Mouse (Mus musculus) heart, embryonic 10.5 days (tissue): ENCODE data around the gene Tmem161b. TPM values are rescaled to one million over a fixed set of nuclear protein-coding genes. Genes with fewer than 3 reads are reported as not detected.

Source experiments
- DNase-seq: peaks from one replicate; pipeline ENCODE4 v3.0.0-alpha.2; 2017; ENCODE audit warnings: low spot score
- H3K27ac ChIP-seq: fragments of 300-500 bp; sonication (generic); 2 replicates; pipeline ENCODE4 v1.5.1; 2016; ENCODE audit warnings: mild to moderate bottlenecking
- H3K27me3 ChIP-seq: fragments of 300-500 bp; sonication (generic); 2 replicates; pipeline ENCODE4 v1.6.1; 2016; ENCODE audit warnings: mild to moderate bottlenecking; ENCODE audit not compliant: poor library complexity, insufficient read depth, severe bottlenecking
- H3K36me3 ChIP-seq: fragments of 300-500 bp; sonication (generic); 2 replicates; pipeline ENCODE4 v1.6.1; 2016; ENCODE audit warnings: mild to moderate bottlenecking, moderate library complexity
- H3K4me1 ChIP-seq: fragments of 300-500 bp; sonication (generic); 2 replicates; pipeline ENCODE4 v1.6.1; 2016; ENCODE audit warnings: mild to moderate bottlenecking
- H3K4me3 ChIP-seq: fragments of 300-500 bp; sonication (generic); 2 replicates; pipeline ENCODE4 v1.5.1; 2016; ENCODE audit warnings: mild to moderate bottlenecking, moderate library complexity
- H3K9me3 ChIP-seq: fragments of 300-500 bp; sonication (generic); 2 replicates; pipeline ENCODE4 v1.6.1; 2016; ENCODE audit warnings: mild to moderate bottlenecking, moderate library complexity
- WGBS: fragments of 180-500 bp; shearing (Covaris S2); methylation state at CpG from one replicate; pipeline ENCODE4 v1.1.7; 2016; 5-methylcytosine and 5-hydroxymethylcytosine counted together
- microRNA-seq: library from miRNA; unstranded; fragments of <30 nt; microRNA quantifications from one replicate; pipeline ENCODE4, GENCODE M21; 2017
- polyA plus RNA-seq: library from polyadenylated mRNA; unstranded; fragments of >200 nt; fragmentation: Nextera tagmentation; extraction: Ambion mirVana; gene quantifications from 2 replicates; pipeline ENCODE4 v1.2.1, GENCODE M21; 2016

Gene Tmem161b
- polyA plus RNA-seq, 1 experiment from 2014 or later = 13.1 TPM

- Histone ChIP-seq H3K27ac (no peak overlapping the region), H3K9me3 (no peaks in the 10 kb centered on the region), H3K4me3 (no peak overlapping the region), H3K36me3 (peaks cover 7% of the 10 kb centered on the region), H3K27me3 (no peaks in the 10 kb centered on the region), H3K4me1 (no peaks in the 10 kb centered on the region)
- WGBS = 92% methylated on average over 4 of the region's 4 CpGs
- no peak for DNase-seq
Observed at GRCm38 (mm10) chr13:84280352-84280751, 58.3 kb downstream of the Tmem161b start.

- H3K4me3 ChIP-seq = no peak overlapping the region
- no peak overlapping the region for H3K27ac ChIP-seq
- no peak for DNase-seq
- no peaks in the 10 kb centered on the region for H3K9me3 ChIP-seq
- H3K4me1 ChIP-seq = no peaks in the 10 kb centered on the region
- peaks cover 16% of the 10 kb centered on the region for H3K36me3 ChIP-seq
- H3K27me3 ChIP-seq = no peaks in the 10 kb centered on the region
Observed at GRCm38 (mm10) chr13:84282966-84283365, 60.9 kb downstream of the Tmem161b start.

GRCm38 (mm10) chr13:84284764-84285558 is 62.9 kb downstream of the Tmem161b start:
- Histone ChIP-seq H3K27me3 (no peaks in the 10 kb centered on the region), H3K4me3 (no peak overlapping the region), H3K9me3 (no peaks in the 10 kb centered on the region), H3K4me1 (no peaks in the 10 kb centered on the region), H3K27ac (no peak overlapping the region), H3K36me3 (peaks cover 16% of the 10 kb centered on the region)
- DNase-seq = no peak
- WGBS = 51% methylated on average over 7 of the region's 7 CpGs

DNA sequence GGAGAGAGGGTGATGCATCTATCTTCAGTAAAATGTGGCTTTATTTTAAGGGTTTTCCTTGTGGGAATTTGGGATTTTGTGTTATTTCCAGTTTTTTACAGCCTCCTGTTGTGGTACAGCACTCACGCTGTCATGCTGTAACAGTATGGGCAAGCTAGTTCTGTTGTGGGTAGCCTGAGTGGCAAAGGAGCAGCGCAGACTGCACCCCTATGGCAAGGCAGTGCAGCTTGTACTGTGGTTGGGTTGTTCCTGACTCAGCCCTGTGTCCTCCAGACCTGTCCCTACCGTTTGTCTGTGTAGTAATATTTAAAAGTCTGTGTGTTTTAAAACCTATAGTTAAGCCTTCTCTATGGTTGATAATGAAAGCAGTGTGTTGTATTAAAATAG is 63.5 kb downstream of the Tmem161b start:
- Histone ChIP-seq H3K4me3 (no peak overlapping the region), H3K27me3 (no peaks in the 10 kb centered on the region), H3K27ac (no peak overlapping the region), H3K36me3 (peaks cover 17% of the 10 kb centered on the region), H3K9me3 (no peaks in the 10 kb centered on the region), H3K4me1 (no peaks in the 10 kb centered on the region)
- WGBS = 85% methylated on average over 3 of the region's 3 CpGs
- no peak for DNase-seq

DNA sequence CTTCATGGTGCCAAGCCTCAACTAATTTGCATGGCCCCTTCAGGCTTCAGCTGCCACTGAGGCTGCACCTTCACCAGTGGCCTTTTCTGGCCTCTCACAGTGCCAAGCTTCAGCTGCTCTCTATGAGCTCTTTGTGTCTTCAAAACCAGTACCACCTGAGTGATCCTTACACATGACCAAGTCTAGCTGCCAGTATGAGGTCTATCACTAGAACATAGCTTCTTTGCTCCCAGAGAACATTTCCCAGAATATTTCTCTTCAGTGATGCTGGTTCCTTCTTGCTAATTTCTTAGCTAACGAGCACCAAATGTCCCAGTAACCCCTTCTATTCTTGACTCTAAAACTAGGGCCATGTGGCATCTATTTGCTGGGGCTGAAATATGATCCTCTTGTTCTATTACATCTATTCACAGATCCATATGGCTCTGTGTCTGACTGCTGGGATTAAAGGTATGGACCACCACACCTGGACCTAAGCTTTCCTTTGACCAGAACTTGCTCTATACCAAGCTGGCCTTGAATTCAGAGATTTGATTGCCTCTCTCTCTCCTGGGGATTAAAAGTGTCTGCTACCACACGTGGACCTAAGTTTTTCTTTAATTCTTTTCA is 77.5 kb downstream of the Tmem161b start:
- Histone ChIP-seq H3K4me3 (no peak overlapping the region), H3K4me1 (no peaks in the 10 kb centered on the region), H3K27ac (no peak overlapping the region), H3K9me3 (no peaks in the 10 kb centered on the region), H3K36me3 (peaks cover 24% of the 10 kb centered on the region), H3K27me3 (no peaks in the 10 kb centered on the region)
- 90% methylated on average over 2 of the region's 2 CpGs for WGBS
- no peak for DNase-seq

DNA sequence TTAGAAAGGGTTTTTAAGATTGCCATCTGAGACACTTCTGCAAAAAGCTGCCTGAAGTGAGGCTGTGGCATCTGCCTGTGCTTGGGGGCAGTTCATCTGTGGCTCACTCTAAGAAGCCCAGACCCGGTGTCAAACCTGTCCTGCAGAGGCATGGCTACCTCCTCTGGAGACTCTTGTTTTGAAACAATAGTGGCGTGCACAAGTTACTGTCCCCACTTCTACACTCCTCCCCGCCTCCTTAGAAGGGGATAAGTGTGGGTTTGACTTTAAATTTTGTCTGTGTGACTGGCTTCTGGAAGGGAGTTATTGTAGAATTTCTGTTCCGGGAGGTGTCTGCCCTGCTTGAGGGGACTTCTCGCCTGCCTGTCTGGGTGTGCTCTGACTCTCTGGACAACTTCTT is 121.2 kb downstream of the Tmem161b start:
- H3K4me3 ChIP-seq = no peak overlapping the region
- H3K27ac ChIP-seq = no peak overlapping the region
- no peak for DNase-seq
- H3K36me3 ChIP-seq = no peaks in the 10 kb centered on the region
- H3K27me3 ChIP-seq = peaks cover 55% of the 10 kb centered on the region
- H3K4me1 ChIP-seq = 0 out of 2 replicates have a peak, but pooled peaks cover 5% of the 10 kb centered on the region
- 10% methylated on average over 5 of the region's 5 CpGs for WGBS
- H3K9me3 ChIP-seq = no peaks in the 10 kb centered on the region

DNA sequence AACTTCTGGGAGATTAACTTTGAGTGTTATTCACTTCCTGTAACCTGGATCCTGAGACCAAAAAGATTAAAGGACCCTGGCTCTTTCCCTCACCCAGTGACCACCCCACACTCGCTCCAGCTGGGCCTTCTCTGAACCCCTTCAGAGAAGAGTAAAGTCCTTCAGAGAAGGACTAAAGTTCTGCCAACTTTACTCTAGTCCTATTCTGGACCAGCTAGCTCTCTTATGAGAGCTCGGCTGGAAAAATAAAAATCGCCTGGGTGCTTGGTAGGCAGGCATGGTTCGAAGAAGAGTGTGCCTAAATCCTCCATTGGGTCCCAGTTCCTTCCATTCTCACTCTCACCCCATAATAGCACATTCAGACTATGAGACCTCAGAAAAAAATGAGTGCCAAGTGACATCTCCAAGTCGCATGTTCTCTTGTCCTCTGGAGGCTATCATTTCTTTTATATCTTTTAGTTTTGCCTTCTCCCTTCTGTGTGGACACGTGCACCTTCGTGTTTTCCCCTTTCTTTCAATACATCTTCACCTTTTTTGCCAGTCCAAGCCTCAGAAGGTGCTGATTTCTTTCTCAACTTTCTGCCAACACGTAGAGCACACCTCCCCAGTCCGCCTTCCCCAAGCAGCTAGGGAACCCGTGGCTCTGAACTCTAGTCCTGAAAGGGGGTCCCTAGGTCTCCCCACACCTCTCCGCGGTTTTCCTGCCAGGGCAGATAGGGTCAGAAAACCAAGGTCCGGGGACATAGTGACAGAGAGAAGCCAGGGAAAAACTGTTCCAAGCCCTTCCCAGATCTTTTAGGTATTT is 121.8 kb downstream of the Tmem161b start:
- DNase-seq = no peak
- no peak overlapping the region for H3K4me3 ChIP-seq
- 5% methylated on average over 13 of the region's 13 CpGs for WGBS
- H3K27me3 ChIP-seq = peaks cover 55% of the 10 kb centered on the region
- no peaks in the 10 kb centered on the region for H3K9me3 ChIP-seq
- no peak overlapping the region for H3K27ac ChIP-seq
- H3K36me3 ChIP-seq = no peaks in the 10 kb centered on the region
- 0 out of 2 replicates have a peak, but pooled peaks cover 5% of the 10 kb centered on the region for H3K4me1 ChIP-seq

DNA sequence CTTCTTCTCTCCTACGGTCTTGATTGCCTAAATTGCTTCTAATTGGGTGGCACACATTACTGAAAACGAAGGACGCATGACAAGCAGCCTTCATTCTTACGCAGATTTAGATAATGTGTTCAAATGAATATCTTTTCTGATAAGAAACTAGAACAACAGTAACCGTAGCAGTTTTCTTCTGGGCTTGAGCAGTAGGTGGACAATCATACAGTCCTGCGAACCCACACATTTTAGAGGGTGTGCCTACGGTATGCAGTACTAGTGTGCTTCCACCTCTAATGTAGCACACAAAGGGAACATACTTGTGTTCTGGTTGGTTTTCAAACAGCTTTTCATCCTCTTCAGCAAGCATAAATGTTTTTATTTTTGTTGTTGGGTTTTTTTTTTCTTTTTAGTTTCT is 122.6 kb downstream of the Tmem161b start:
- no peak overlapping the region for H3K4me3 ChIP-seq
- H3K36me3 ChIP-seq = no peaks in the 10 kb centered on the region
- WGBS = 7% methylated on average over 7 of the region's 7 CpGs
- H3K27me3 ChIP-seq = peaks cover 55% of the 10 kb centered on the region
- 0 out of 2 replicates have a peak, but pooled peaks cover 5% of the 10 kb centered on the region for H3K4me1 ChIP-seq
- H3K9me3 ChIP-seq = no peaks in the 10 kb centered on the region
- no peak overlapping the region for H3K27ac ChIP-seq
- no peak for DNase-seq

DNA sequence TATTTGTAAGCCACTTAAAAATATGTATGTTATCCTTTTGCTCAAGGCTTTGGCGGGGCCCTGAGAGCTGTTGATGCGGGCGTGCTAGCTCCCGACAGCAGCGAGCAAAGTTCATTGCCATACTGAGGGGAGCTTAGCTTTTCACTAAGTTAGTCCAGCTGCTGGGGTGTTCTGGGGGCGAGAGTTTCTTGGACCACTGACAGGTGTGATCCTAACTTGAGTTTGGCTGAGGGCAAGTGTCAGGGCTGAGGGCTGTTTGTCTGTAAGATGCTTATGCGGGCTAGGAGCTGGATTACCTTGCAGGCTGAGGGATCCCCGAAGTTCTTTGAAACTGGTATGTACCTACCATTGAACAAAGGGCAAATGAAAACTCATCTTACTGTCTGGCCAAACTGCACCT is 123.0 kb downstream of the Tmem161b start:
- WGBS = 3% methylated on average over 8 of the region's 8 CpGs
- Histone ChIP-seq H3K4me3 (no peak overlapping the region), H3K27ac (no peak overlapping the region), H3K9me3 (no peaks in the 10 kb centered on the region), H3K27me3 (peaks cover 55% of the 10 kb centered on the region), H3K4me1 (0 out of 2 replicates have a peak, but pooled peaks cover 5% of the 10 kb centered on the region), H3K36me3 (no peaks in the 10 kb centered on the region)
- no peak for DNase-seq

Small RNAs within 50 kb of the gene (microRNA-seq; reads per million reads assigned to microRNA genes)
- not detected for gene Gm24331
